Mouse (Mus musculus) Patski (cell line): Measurements from ENCODE around the gene Adpgk. TPM values are rescaled to one million over a fixed set of nuclear protein-coding genes. Genes with fewer than 3 reads are reported as not detected.
A peak's percentile ranks its signal among the peaks of the same experiment; 100 is the strongest.

Experiments used
- ATAC-seq: fragments of 100-300 bp; one replicate; pipeline ENCODE4 v1.8.0; 2021
- CTCF ChIA-PET: fragments of 350-600 bp; sonication (Branson Sonifier 250); formaldehyde crosslinking; loops from one replicate; lab custom pipeline; 2022; ENCODE audit warnings: inconsistent platforms; lab: Charles Lee
- POLR2A ChIA-PET: fragments of 350-600 bp; sonication (Branson Sonifier 250); formaldehyde crosslinking; loops from one replicate; lab custom pipeline; 2022; ENCODE audit warnings: antibody characterized with exemption, inconsistent platforms; lab: Charles Lee
- DNase-seq: peaks from one replicate; pipeline ENCODE4 v3.0.0-alpha.2; 2011; ENCODE audit warnings: low read depth, low spot score
- H3K27me3 ChIP-seq: fragments of 371-371 bp; one replicate; pipeline ENCODE4 v1.5.1; 2021
- CTCF ChIP-seq: fragments of 100-300 bp; IDR thresholded peaks from one replicate; pipeline ENCODE4 v1.5.1; 2021
- in situ Hi-C: fragments of 300-500 bp; cut with MboI; formaldehyde crosslinking; loops from 3 replicates; pipeline ENCODE4 v1.11.1; 2018; ENCODE audit warnings: low pct_unique_long_range_greater_than_20kb, mixed read lengths
- polyA plus RNA-seq: library from polyadenylated mRNA; unstranded; gene quantifications from one replicate; pipeline ENCODE4 v1.2.3, GENCODE M21; 2021

The Adpgk gene
- polyA plus RNA-seq, 1 experiment from 2014 or later, result 32.6 TPM

DNA sequence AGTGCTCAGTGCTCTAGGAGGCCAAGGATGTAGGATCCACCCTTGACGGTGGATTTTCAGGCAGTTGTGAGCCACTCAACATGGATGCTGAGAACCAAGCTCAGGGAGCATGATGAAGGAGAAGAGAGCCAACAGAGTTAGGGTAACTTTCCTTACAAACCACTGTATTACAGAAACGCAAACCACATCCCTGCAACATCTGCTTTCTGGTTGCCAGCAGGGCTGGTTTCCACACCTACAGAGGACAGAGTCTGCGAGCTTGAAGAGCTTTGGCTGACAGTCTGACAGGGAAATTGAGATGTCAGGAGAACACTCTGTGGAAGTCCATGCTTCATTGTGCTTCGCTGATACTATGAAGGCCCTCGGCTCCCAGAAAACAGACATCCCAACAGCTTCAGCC lies 3.3 kb upstream of the Adpgk start:
- CTCF ChIA-PET, result no interaction called here
- no peak for TF ChIP-seq CTCF
- in situ Hi-C loops, result loop anchor here (25.0 kb wide), 1 partner anchor 751 kb away; no protein-coding TSS in a partner anchor
- no peaks in the 10 kb centered on the region for H3K27me3 ChIP-seq
- DNase-seq (no peak), ATAC-seq (no peak)
- POLR2A ChIA-PET, result no interaction called here

GRCm38 (mm10) chr9:59288685-59289410 lies 2.5 kb upstream of the Adpgk start:
- ChIA-PET CTCF (interaction anchor here (1.5 kb wide), 1 partner anchor 275 kb away, joined by 4 read pairs; no protein-coding TSS in a partner anchor), POLR2A (no interaction called here)
- ATAC-seq (no peak), DNase-seq (no peak)
- in situ Hi-C loops, result loop anchor here (25.0 kb wide), 1 partner anchor 752 kb away; no protein-coding TSS in a partner anchor
- TF ChIP-seq CTCF, result no peak
- H3K27me3 ChIP-seq, result no peaks in the 10 kb centered on the region

DNA sequence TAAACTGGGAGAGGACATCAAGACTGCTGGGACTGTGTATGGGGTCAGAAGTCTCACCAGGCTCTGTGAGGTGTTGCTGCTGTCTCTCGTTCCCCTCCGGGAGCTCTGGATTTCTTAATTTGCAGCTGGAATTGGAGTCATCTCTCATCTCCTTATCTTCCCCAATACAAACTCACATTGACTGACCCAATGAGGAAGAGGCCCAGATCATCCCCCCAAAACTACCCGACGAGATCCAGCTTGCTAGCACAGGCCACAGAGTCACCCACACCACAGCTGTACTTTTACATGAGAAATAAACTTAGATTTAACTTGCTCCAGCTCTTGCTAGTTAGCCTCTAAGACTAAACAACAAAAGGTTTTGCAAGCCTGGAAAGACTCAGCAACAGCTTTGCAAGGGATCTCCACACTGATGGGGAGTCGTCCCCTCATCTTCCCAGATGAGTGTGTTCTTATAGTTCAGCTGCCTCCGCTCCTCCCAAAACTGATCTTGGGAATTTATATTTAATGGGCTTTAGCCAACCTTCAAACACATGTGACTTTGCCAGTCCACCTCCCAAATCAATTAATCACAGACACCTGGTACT lies 1.7 kb upstream of the Adpgk start:
- DNase-seq, result no peak
- CTCF ChIA-PET, result interaction anchor here (0.7 to 1.5 kb wide), 2 partner anchors 8 to 276 kb away, joined by 3 to 4 read pairs; no protein-coding TSS in a partner anchor
- TF ChIP-seq CTCF, result no peak
- ATAC-seq, result no peak
- H3K27me3 ChIP-seq, result no peaks in the 10 kb centered on the region
- in situ Hi-C loops, result loop anchor here (25.0 kb wide), 1 partner anchor 752 kb away; no protein-coding TSS in a partner anchor
- POLR2A ChIA-PET, result interaction anchor here (0.7 kb wide), 1 partner anchor 24 kb away, joined by 10 read pairs; no protein-coding TSS in a partner anchor

DNA sequence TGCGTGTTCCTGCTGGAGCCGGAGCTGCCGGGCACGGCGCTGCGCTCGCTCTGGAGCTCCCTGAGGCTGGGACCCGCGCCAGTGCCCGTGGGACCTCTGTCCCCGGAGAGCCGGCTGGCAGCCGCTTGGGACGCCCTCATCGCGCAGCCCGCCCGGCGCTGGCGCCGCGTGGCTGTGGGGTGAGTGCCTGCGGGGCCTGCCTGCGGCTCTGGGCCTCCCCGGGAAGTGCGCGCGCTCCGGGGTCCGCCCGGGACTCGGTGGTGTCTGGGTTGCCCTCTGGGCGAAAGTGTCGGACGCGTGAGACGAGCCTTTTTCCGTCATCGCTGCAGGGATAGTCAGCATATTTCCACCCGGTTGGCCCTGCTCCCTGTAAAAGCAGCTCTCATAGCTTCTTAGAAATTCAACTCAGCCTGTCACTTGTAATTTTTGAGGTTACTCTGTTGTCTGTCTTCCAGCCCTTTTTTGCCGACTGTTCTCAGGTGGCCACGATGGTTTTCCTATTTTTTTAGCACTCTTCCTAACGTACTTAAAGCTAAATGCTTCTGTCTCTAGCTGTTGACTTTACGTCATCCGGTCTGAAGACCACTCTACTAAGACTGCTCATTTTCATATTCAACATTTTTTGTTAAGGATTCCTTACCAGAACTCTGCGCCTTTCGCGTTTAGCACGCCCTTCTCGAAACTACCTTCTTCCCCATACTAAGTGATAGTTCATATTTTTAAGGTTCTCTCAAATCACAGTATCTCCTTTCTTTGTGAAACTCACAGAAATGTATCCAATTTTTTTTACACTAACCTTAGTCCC lies 532 bp downstream of the Adpgk start:
- POLR2A ChIA-PET, result interaction anchor here (0.7 to 1.4 kb wide), 2 partner anchors 62 to 248 kb away, joined by 3 to 4 read pairs; partner anchors contain the start of genes Bbs4, Hexa and Tmem202
- ATAC-seq, result peak; percentile 42

DNA sequence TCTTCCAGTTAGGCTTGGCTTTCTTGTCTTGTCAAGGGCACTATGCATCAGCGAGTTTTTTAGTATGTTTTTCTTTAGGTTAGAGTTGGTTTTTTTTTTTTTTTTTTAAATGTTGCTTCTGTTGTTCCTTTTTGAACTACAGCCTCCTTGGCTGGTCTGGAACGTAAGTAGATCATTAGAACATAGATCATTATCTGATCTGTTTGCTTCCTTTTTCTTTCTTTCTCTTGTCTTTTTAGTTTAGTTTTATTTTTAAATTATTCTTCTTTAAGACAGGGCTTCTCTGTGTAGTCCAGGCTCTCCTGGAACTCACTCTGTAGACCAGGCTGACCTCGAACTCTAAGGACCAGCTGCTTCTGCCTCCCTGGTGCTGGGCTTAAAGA lies 1.1 kb downstream of the Adpgk start:
- DNase-seq (no peak), ATAC-seq (no peak)
- TF ChIP-seq CTCF, result no peak
- H3K27me3 ChIP-seq, result no peaks in the 10 kb centered on the region
- CTCF ChIA-PET, result interaction anchor here (2.0 kb wide), 1 partner anchor 9 kb away, joined by 7 read pairs; no protein-coding TSS in a partner anchor
- POLR2A ChIA-PET, result no interaction called here
- in situ Hi-C loops, result loop anchor here (25.0 kb wide), 1 partner anchor 755 kb away; no protein-coding TSS in a partner anchor

More for the DNA sequence above, 532 bp downstream of the Adpgk start:
- no peak for TF ChIP-seq CTCF
- in situ Hi-C loops, result loop anchor here (25.0 kb wide), 1 partner anchor 755 kb away; no protein-coding TSS in a partner anchor
- DNase-seq, result no peak
- H3K27me3 ChIP-seq, result no peaks in the 10 kb centered on the region
- CTCF ChIA-PET, result interaction anchor here (0.7 to 2.0 kb wide), 2 partner anchors 9 to 128 kb away, joined by 3 to 7 read pairs; no protein-coding TSS in a partner anchor

- no peak for TF ChIP-seq CTCF
- DNase-seq (no peak), ATAC-seq (no peak)
- in situ Hi-C loops, result loop anchor here (25.0 kb wide), 1 partner anchor 759 kb away; no protein-coding TSS in a partner anchor
- ChIA-PET POLR2A (no interaction called here), CTCF (no interaction called here)
- H3K27me3 ChIP-seq, result no peaks in the 10 kb centered on the region
Observed at GRCm38 (mm10) chr9:59296419-59296818, 5.1 kb downstream of the Adpgk start.

DNA sequence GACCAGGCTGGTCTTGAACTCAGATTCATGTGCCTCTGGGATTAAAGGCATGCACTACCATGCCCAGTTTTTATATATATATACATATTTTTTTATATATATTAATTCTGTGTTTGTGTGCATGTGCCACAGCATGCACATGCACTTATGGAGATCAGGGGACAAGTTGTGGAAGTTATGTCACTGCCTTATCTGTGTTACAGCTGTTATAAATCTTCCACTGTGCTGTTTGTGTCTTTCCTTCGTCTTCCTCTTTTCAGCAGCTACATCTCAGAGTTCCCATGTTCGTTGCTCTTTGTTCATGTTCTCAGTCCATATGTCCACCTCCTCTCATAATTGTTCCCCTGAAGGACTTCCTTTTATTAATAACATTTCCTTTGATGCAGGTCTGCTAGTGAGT lies 16.5 kb downstream of the Adpgk start:
- TF ChIP-seq CTCF, result no peak
- no peak for ATAC-seq
- ChIA-PET CTCF (no interaction called here), POLR2A (no interaction called here)
- in situ Hi-C loops, result no loop called here
- DNase-seq, result no peak
- no peaks in the 10 kb centered on the region for H3K27me3 ChIP-seq

GRCm38 (mm10) chr9:59310582-59311283 lies 19.4 kb downstream of the Adpgk start:
- in situ Hi-C loops, result no loop called here
- no peaks in the 10 kb centered on the region for H3K27me3 ChIP-seq
- ChIA-PET CTCF (no interaction called here), POLR2A (no interaction called here)
- peak; percentile 35 for DNase-seq
- no peak for TF ChIP-seq CTCF
- ATAC-seq, result peak; percentile 31

DNA sequence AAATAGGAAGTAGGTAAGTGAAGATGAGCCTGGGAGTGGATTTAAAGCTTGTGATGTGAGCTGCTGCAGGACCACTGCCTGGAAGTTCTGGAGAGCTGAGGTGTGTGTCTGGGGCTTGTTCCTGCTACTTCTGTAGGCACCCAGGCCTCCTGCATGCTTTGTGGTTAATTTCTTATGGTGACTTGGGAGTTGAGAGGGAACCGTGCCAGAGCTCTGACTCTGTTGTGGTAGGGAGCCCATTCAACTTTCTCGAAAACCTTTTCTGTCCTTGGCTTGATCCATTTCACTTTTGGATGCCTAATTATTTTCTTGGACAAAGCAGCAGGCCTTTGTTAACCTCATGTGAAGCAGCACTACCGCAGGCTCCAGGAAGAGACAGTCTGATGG lies 19.9 kb downstream of the Adpgk start:
- in situ Hi-C loops, result no loop called here
- no peak for TF ChIP-seq CTCF
- no peak for ATAC-seq
- CTCF ChIA-PET, result no interaction called here
- POLR2A ChIA-PET, result no interaction called here
- H3K27me3 ChIP-seq, result no peaks in the 10 kb centered on the region
- no peak for DNase-seq
